Mouse (Mus musculus) ES-E14 (cell line): ENCODE data around the gene Rap2a. TPM values are rescaled to one million over a fixed set of nuclear protein-coding genes. Genes with fewer than 3 reads are reported as not detected.

Experiments used
- DNase-seq: peaks from one replicate; pipeline ENCODE4 v3.0.0-alpha.2; 2013; ENCODE audit warnings: low read depth, low spot score
- H3K27ac ChIP-seq: 2 replicates; pipeline ENCODE4 v1.5.1; 2012; ENCODE audit warnings: low read depth, mild to moderate bottlenecking, low read length, moderate library complexity, mixed read lengths; ENCODE audit not compliant: poor library complexity, insufficient read depth, severe bottlenecking
- H3K36me3 ChIP-seq: 2 replicates; pipeline ENCODE4 v1.6.1; 2012; ENCODE audit warnings: mild to moderate bottlenecking, low read length, moderate library complexity, mixed read lengths; ENCODE audit not compliant: control insufficient read depth, poor library complexity, insufficient read depth, severe bottlenecking
- H3K4me1 ChIP-seq, 2 experiments: fragments of 150-350 bp in 1 of 2; sonication (generic) in 1 of 2; 2 replicates each; pipeline ENCODE4 v1.6.1; 2012; ENCODE audit warnings: low read length in 2 of 2, mild to moderate bottlenecking in 1 of 2, mixed read lengths in 1 of 2; ENCODE audit not compliant: control insufficient read depth in 2 of 2, insufficient read depth in 2 of 2, poor library complexity in 1 of 2
- H3K4me3 ChIP-seq, 2 experiments: fragments of 150-350 bp in 1 of 2; sonication (generic) in 1 of 2; 2 replicates each; pipeline ENCODE4 v1.5.1; 2012; ENCODE audit warnings: low read length in 2 of 2, low read depth in 1 of 2, mild to moderate bottlenecking in 1 of 2, mixed read lengths in 1 of 2; ENCODE audit not compliant: insufficient read depth in 1 of 2, poor library complexity in 1 of 2, severe bottlenecking in 1 of 2
- H3K9ac ChIP-seq: 2 replicates; pipeline ENCODE4 v1.6.1; 2012; ENCODE audit warnings: low read depth, mild to moderate bottlenecking, low read length, mixed read lengths; ENCODE audit not compliant: poor library complexity, insufficient read depth, severe bottlenecking
- H3K9me3 ChIP-seq: fragments of 150-350 bp; sonication (generic); 2 replicates; pipeline ENCODE4 v1.6.1; 2012; ENCODE audit warnings: low read depth, mild to moderate bottlenecking, low read length; ENCODE audit not compliant: control insufficient read depth, insufficient read depth
- CHD2 ChIP-seq: IDR thresholded peaks from 2 replicates; pipeline ENCODE4 v1.6.1; 2014; ENCODE audit warnings: mild to moderate bottlenecking, low read depth, low read length, inconsistent platforms
- HCFC1 ChIP-seq: IDR thresholded peaks from 2 replicates; pipeline ENCODE4 v1.6.1; 2012; ENCODE audit warnings: low read length, inconsistent platforms, borderline replicate concordance; ENCODE audit not compliant: insufficient read depth
- MAFK ChIP-seq: IDR thresholded peaks from 2 replicates; pipeline ENCODE4 v1.6.1; 2014; ENCODE audit warnings: mild to moderate bottlenecking, low read depth, low read length, inconsistent platforms; ENCODE audit not compliant: insufficient read depth
- ZC3H11A ChIP-seq: IDR thresholded peaks from 2 replicates; pipeline ENCODE4 v1.6.1; 2012; ENCODE audit warnings: low read depth, mild to moderate bottlenecking, inconsistent platforms, low read length, borderline replicate concordance
- ZNF384 ChIP-seq: IDR thresholded peaks from 2 replicates; pipeline ENCODE4 v1.6.1; 2012; ENCODE audit warnings: low read depth, low read length, inconsistent platforms
- in situ Hi-C, 2 experiments: fragments of 600-800 bp; cut with MboI; formaldehyde crosslinking; loops; one replicate each; pipeline ENCODE4 v1.15.1; 2025; ENCODE audit warnings: low sequenced_read_pairs in 2 of 2, inconsistent platforms in 1 of 2; ENCODE audit not compliant: unreplicated experiment in 2 of 2
- total RNA-seq: library from RNA; depleted of rRNA; stranded (reverse); fragments of 300-350 nt; gene quantifications from 2 replicates; pipeline ENCODE4 v1.2.3, GENCODE M21; 2012; rRNA removed

Rap2a gene
- total RNA-seq, 1 experiment = 5.5 TPM

- Histone ChIP-seq H3K9me3 (no peaks in the 10 kb centered on the region; the same call in 1 of the 2 replicates), H3K27ac (no peak overlapping the region), H3K4me1 (no peaks in the 10 kb centered on the region), H3K36me3 (no peaks in the 10 kb centered on the region), H3K4me3 (no peak overlapping the region), H3K9ac (no peak overlapping the region)
- in situ Hi-C loops = no loop called here
- no peak for DNase-seq
- TF ChIP-seq CHD2 = no peak
- TF ChIP-seq ZNF384 = no peak
- TF ChIP-seq HCFC1 = no peak
- no peak for TF ChIP-seq ZC3H11A
- no peak for TF ChIP-seq MAFK
These were observed 64.7 kb downstream of the Rap2a start for GRCm38 (mm10) chr14:120542976-120543375.

DNA sequence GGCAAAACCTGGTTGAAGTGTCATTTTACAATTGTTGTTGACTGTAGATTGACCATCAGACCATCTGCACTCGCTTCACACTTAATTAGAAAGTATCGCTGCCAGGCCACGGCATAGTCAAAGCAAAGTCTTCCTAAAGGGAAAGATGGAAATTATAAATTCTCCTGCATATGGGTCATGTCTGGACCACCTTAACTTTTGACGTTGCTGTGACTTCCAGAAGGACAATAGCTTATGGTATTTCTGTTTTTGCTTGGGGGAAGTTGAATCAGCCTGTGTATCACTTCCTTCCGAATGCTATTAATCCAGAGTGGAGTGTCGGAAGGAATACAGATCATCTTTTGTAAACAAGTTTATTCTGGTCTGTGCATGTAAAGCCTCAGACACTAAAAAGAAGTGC, 65.6 kb downstream of the Rap2a start:
- no peak for DNase-seq
- no peak overlapping the region for H3K27ac ChIP-seq
- no peaks in the 10 kb centered on the region for H3K4me1 ChIP-seq
- H3K4me3 ChIP-seq = no peak overlapping the region
- H3K9ac ChIP-seq = no peak overlapping the region
- in situ Hi-C loops = no loop called here
- no peaks in the 10 kb centered on the region; the same call in 1 of the 2 replicates for H3K9me3 ChIP-seq
- no peaks in the 10 kb centered on the region for H3K36me3 ChIP-seq
- TF ChIP-seq ZC3H11A (no peak), CHD2 (no peak), HCFC1 (no peak), MAFK (no peak), ZNF384 (no peak)

GRCm38 (mm10) chr14:120544495-120544894, 66.3 kb downstream of the Rap2a start:
- no peak overlapping the region for H3K27ac ChIP-seq
- H3K4me3 ChIP-seq = no peak overlapping the region
- no peaks in the 10 kb centered on the region for H3K36me3 ChIP-seq
- H3K9me3 ChIP-seq = no peaks in the 10 kb centered on the region; the same call in 1 of the 2 replicates
- in situ Hi-C loops = no loop called here
- no peak for DNase-seq
- no peaks in the 10 kb centered on the region for H3K4me1 ChIP-seq
- H3K9ac ChIP-seq = no peak overlapping the region
- TF ChIP-seq ZC3H11A (no peak), HCFC1 (no peak), MAFK (no peak), ZNF384 (no peak), CHD2 (no peak)

GRCm38 (mm10) chr14:120544946-120545345, 66.7 kb downstream of the Rap2a start:
- in situ Hi-C loops = no loop called here
- H3K9ac ChIP-seq = no peak overlapping the region
- TF ChIP-seq ZNF384 (no peak), ZC3H11A (no peak), CHD2 (no peak), MAFK (no peak), HCFC1 (no peak)
- H3K36me3 ChIP-seq = no peaks in the 10 kb centered on the region
- no peak for DNase-seq
- no peak overlapping the region for H3K27ac ChIP-seq
- no peaks in the 10 kb centered on the region for H3K4me1 ChIP-seq
- no peaks in the 10 kb centered on the region; the same call in 1 of the 2 replicates for H3K9me3 ChIP-seq
- no peak overlapping the region for H3K4me3 ChIP-seq

Other genes starting within 250 kb of the Rap2a start
- gene Mbnl2, start 202.8 kb upstream of the Rap2a start, total RNA-seq = 33.4 and 35.4 TPM in 2 replicates